Mouse (Mus musculus): ENCODE data around the gene Rgs14.

GRCm38 (mm10) chr13:55346745-55347144 lies 22.8 kb upstream of the Rgs14 start:
- TF ChIP-seq CTCF (IDR thresholded peaks at IDR 0.05; ENCODE audit: control insufficient read depth, insufficient read depth, low read length) (no peak), POLR2A (IDR thresholded peaks at IDR 0.05; ENCODE audit: borderline replicate concordance, control insufficient read depth, low read depth, low read length) (no peak)
